Comparison of ENCODE assay signal across 8 mouse cellular contexts in the genomic region with DNA sequence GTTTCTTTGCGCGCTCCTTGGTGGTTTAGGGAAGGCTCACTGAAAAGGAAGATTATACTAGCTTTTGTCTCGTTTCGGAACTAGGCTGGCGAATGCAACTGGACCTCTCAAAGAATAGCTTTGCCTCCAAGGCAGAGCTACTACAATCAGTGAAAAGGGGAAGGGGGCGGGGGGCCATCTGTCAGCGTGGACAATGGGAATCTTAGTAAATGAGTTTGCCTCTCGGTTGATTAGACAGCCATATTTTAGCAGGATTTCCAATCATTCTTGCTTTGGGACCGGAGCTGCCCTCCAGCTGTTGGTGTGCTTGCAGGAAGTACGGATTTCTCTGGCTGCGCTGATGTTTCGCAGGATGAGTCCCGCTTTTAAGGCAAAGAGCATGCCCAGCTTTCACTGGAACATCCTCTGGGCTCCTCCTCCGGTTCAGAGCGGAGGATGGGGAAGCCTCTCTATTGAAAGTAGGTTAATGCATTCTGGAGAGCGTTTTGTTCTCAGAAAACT.
DNase-seq lines count a peak whose midpoint lies in the region; ATAC-seq and TF ChIP-seq lines count a peak whose summit lies in the region.

No protein-coding gene starts in this region.

- TF ChIP-seq EP300 in lung, postnatal 0 days (IDR thresholded peaks at IDR 0.05): no peak

- WGBS in lung, postnatal 0 days: 2% methylated on average over 16 of the region's 16 CpGs
- 1% methylated on average over 16 of the region's 16 CpGs for WGBS in forebrain, embryonic 10.5 days
- WGBS in hindbrain, embryonic 12.5 days: 2% methylated on average over 16 of the region's 16 CpGs
- 5% methylated on average over 16 of the region's 16 CpGs for WGBS in limb, embryonic 10.5 days
- 2% methylated on average over 16 of the region's 16 CpGs for WGBS in neural tube, embryonic 11.5 days

- H3K9me3 ChIP-seq in lung, postnatal 0 days (ENCODE audit: low read length): no peaks in the 10 kb centered on the region
- no peaks in the 10 kb centered on the region for H3K9me3 ChIP-seq in forebrain, embryonic 10.5 days
- H3K9me3 ChIP-seq in hindbrain, embryonic 12.5 days (replicated peaks): no peaks in the 10 kb centered on the region
- no peaks in the 10 kb centered on the region for H3K9me3 ChIP-seq in limb, embryonic 10.5 days (replicated peaks)
- no peaks in the 10 kb centered on the region for H3K9me3 ChIP-seq in neural tube, embryonic 11.5 days (ENCODE audit: control insufficient read depth, low read length)

- H3K9ac ChIP-seq in lung, postnatal 0 days (replicated peaks; ENCODE audit: low read depth): no peak overlapping the region
- H3K9ac ChIP-seq in hindbrain, embryonic 12.5 days: peak overlapping the region; percentile 54
- peak overlapping the region; percentile 59 for H3K9ac ChIP-seq in neural tube, embryonic 11.5 days (ENCODE audit: low read length)

- H3K4me1 ChIP-seq in lung, postnatal 0 days (ENCODE audit: insufficient read depth, low read depth, low read length): 0 out of 2 replicates have a peak, but pooled peaks cover 4% of the 10 kb centered on the region
- peaks cover 53% of the 10 kb centered on the region for H3K4me1 ChIP-seq in forebrain, embryonic 10.5 days
- H3K4me1 ChIP-seq in hindbrain, embryonic 12.5 days: peaks cover 29% of the 10 kb centered on the region
- H3K4me1 ChIP-seq in limb, embryonic 10.5 days: peaks cover 24% of the 10 kb centered on the region
- H3K4me1 ChIP-seq in neural tube, embryonic 11.5 days (ENCODE audit: control insufficient read depth, insufficient read depth, low read length): peaks cover 6% of the 10 kb centered on the region

- H3K4me3 ChIP-seq in lung, postnatal 0 days (ENCODE audit: low read depth, low read length): peak overlapping the region; percentile 26
- H3K4me3 ChIP-seq in forebrain, embryonic 10.5 days: peak overlapping the region; percentile 54
- peak overlapping the region; percentile 38 for H3K4me3 ChIP-seq in hindbrain, embryonic 12.5 days
- peak overlapping the region; percentile 57 for H3K4me3 ChIP-seq in limb, embryonic 10.5 days
- peak overlapping the region; percentile 38 for H3K4me3 ChIP-seq in neural tube, embryonic 11.5 days (ENCODE audit: low read depth, low read length)

- peak overlapping the region; percentile 53 for H3K4me2 ChIP-seq in lung, postnatal 0 days (replicated peaks; ENCODE audit: low read depth, low read length)
- peak overlapping the region; percentile 65 for H3K4me2 ChIP-seq in hindbrain, embryonic 12.5 days (replicated peaks)
- H3K4me2 ChIP-seq in neural tube, embryonic 11.5 days (ENCODE audit: low read depth): peak overlapping the region; percentile 52

- no peak for TF ChIP-seq CTCF in lung, postnatal 0 days (IDR thresholded peaks at IDR 0.05)

- DNase-seq in lung, postnatal 0 days (ENCODE audit: low spot score): peak; percentile 24
- DNase-seq in lung, postnatal 25 days (ENCODE audit: low spot score): no peak
- peak; percentile 60 for DNase-seq in forebrain, embryonic 10.5 days (ENCODE audit: extremely low spot score, low spot score)
- peak; percentile 61 for DNase-seq in limb, embryonic 10.5 days (ENCODE audit: low spot score)
- peak; percentile 76 for DNase-seq in neural tube, embryonic 11.5 days (ENCODE audit: low spot score)
- no peak for DNase-seq in testis, postnatal 14 days (ENCODE audit: low spot score)
- no peak for DNase-seq in spleen, adult 12 weeks (ENCODE audit: low spot score)

- H3K27ac ChIP-seq in lung, postnatal 0 days (ENCODE audit: low read length): no peak overlapping the region
- H3K27ac ChIP-seq in forebrain, embryonic 10.5 days: peak overlapping the region; percentile 86
- H3K27ac ChIP-seq in hindbrain, embryonic 12.5 days: peak overlapping the region; percentile 87
- H3K27ac ChIP-seq in limb, embryonic 10.5 days: peak overlapping the region; percentile 82
- peak overlapping the region; percentile 79 for H3K27ac ChIP-seq in neural tube, embryonic 11.5 days (ENCODE audit: low read depth, low read length)

- no peaks in the 10 kb centered on the region for H3K27me3 ChIP-seq in lung, postnatal 0 days (replicated peaks; ENCODE audit: insufficient read depth, low read length)
- H3K27me3 ChIP-seq in forebrain, embryonic 10.5 days (ENCODE audit: poor library complexity, severe bottlenecking): peaks cover 45% of the 10 kb centered on the region
- no peaks in the 10 kb centered on the region for H3K27me3 ChIP-seq in hindbrain, embryonic 12.5 days
- H3K27me3 ChIP-seq in limb, embryonic 10.5 days (ENCODE audit: low read depth, poor library complexity, severe bottlenecking): peaks cover 9% of the 10 kb centered on the region
- H3K27me3 ChIP-seq in neural tube, embryonic 11.5 days (ENCODE audit: control insufficient read depth, insufficient read depth, low read length): no peaks in the 10 kb centered on the region

- H3K36me3 ChIP-seq in lung, postnatal 0 days (ENCODE audit: insufficient read depth, low read length): no peaks in the 10 kb centered on the region
- no peaks in the 10 kb centered on the region for H3K36me3 ChIP-seq in forebrain, embryonic 10.5 days (replicated peaks)
- no peaks in the 10 kb centered on the region for H3K36me3 ChIP-seq in hindbrain, embryonic 12.5 days
- H3K36me3 ChIP-seq in limb, embryonic 10.5 days: no peaks in the 10 kb centered on the region
- H3K36me3 ChIP-seq in neural tube, embryonic 11.5 days (ENCODE audit: control insufficient read depth, insufficient read depth, low read length): no peaks in the 10 kb centered on the region

- no peak for ATAC-seq in lung, postnatal 0 days
- peak; percentile 71 for ATAC-seq in hindbrain, embryonic 12.5 days (ENCODE audit: low FRiP score)
- ATAC-seq in neural tube, embryonic 11.5 days (ENCODE audit: insufficient read depth, low FRiP score, low TSS enrichment): peak; percentile 49

Comparison
In these comparisons a context has a peak if more than half of its experiments do, and no peak if none do; other contexts are left out.
1. DNase-seq: peak in lung, postnatal 0 days (single experiment), forebrain, embryonic 10.5 days (single experiment), limb, embryonic 10.5 days (single experiment) and neural tube, embryonic 11.5 days (single experiment); none in lung, postnatal 25 days (single experiment), testis, postnatal 14 days (single experiment) and spleen, adult 12 weeks (single experiment).
2. Peak in every context shown above with its lines, with median percentiles within 50 percentile points of each other: H3K4me2 ChIP-seq and H3K4me3 ChIP-seq.